Mouse (Mus musculus): Measurements from ENCODE around the gene Vav3. TPM values are rescaled to one million over a fixed set of nuclear protein-coding genes. Genes with fewer than 3 reads are reported as not detected.

The Vav3 gene
- 4.5 and 4.7 TPM in 2 replicates for polyA plus RNA-seq (2012; rRNA removed)

- DNase-seq (ENCODE audit: extremely low spot score in 1 of 2, low spot score in 1 of 2) = peak in 1 of 2 experiments; percentile 45
These were observed at the start of gene Vav3 for GRCm38 (mm10) chr3:109340274-109341070. Vav3 (plus strand) TSS chr3:109340653.

GRCm38 (mm10) chr3:109298857-109299256 lies 41.6 kb upstream of the Vav3 start:
- DNase-seq (ENCODE audit: extremely low spot score in 1 of 2, low spot score in 1 of 2) = no peak

GRCm38 (mm10) chr3:109299303-109300074 lies 41.0 kb upstream of the Vav3 start:
- no peak for DNase-seq (ENCODE audit: extremely low spot score in 1 of 2, low spot score in 1 of 2)

- no peak for DNase-seq (ENCODE audit: extremely low spot score in 1 of 2, low spot score in 1 of 2)
These were observed 38.4 kb upstream of the Vav3 start for GRCm38 (mm10) chr3:109302059-109302458.

- DNase-seq (ENCODE audit: extremely low spot score in 1 of 2, low spot score in 1 of 2) = peak; percentile 9 to 19
These were observed 33.0 kb upstream of the Vav3 start for GRCm38 (mm10) chr3:109307406-109307805.

GRCm38 (mm10) chr3:109308468-109308867 lies 32.0 kb upstream of the Vav3 start:
- no peak for DNase-seq (ENCODE audit: extremely low spot score in 1 of 2, low spot score in 1 of 2)

GRCm38 (mm10) chr3:109309317-109310265 lies 30.9 kb upstream of the Vav3 start:
- DNase-seq (ENCODE audit: extremely low spot score in 1 of 2, low spot score in 1 of 2) = no peak

- no peak for DNase-seq (ENCODE audit: extremely low spot score in 1 of 2, low spot score in 1 of 2)
These were observed 29.2 kb upstream of the Vav3 start for GRCm38 (mm10) chr3:109311172-109311824.

- no peak for DNase-seq (ENCODE audit: extremely low spot score in 1 of 2, low spot score in 1 of 2)
These were observed 28.6 kb upstream of the Vav3 start for GRCm38 (mm10) chr3:109311875-109312274.

- no peak for DNase-seq (ENCODE audit: extremely low spot score in 1 of 2, low spot score in 1 of 2)
These were observed 27.0 kb upstream of the Vav3 start for GRCm38 (mm10) chr3:109313501-109313900.

- DNase-seq (ENCODE audit: extremely low spot score in 1 of 2, low spot score in 1 of 2) = no peak
These were observed 18.2 kb upstream of the Vav3 start for GRCm38 (mm10) chr3:109322225-109322624.

- no peak for DNase-seq (ENCODE audit: extremely low spot score in 1 of 2, low spot score in 1 of 2)
These were observed 16.8 kb upstream of the Vav3 start for GRCm38 (mm10) chr3:109323447-109324300.

GRCm38 (mm10) chr3:109327128-109327527 lies 13.3 kb upstream of the Vav3 start:
- DNase-seq (ENCODE audit: extremely low spot score in 1 of 2, low spot score in 1 of 2) = no peak

GRCm38 (mm10) chr3:109332755-109333154 lies 7.7 kb upstream of the Vav3 start:
- no peak for DNase-seq (ENCODE audit: extremely low spot score in 1 of 2, low spot score in 1 of 2)

GRCm38 (mm10) chr3:109335470-109335869 lies 5.0 kb upstream of the Vav3 start:
- no peak for DNase-seq (ENCODE audit: extremely low spot score in 1 of 2, low spot score in 1 of 2)

GRCm38 (mm10) chr3:109339290-109339689 lies 1.2 kb upstream of the Vav3 start:
- DNase-seq (ENCODE audit: extremely low spot score in 1 of 2, low spot score in 1 of 2) = no peak

- DNase-seq (ENCODE audit: extremely low spot score in 1 of 2, low spot score in 1 of 2) = peak in 1 of 2 experiments; percentile 72
These were observed 546 bp upstream of the Vav3 start for GRCm38 (mm10) chr3:109339941-109340273.

GRCm38 (mm10) chr3:109341071-109341480 lies 623 bp downstream of the Vav3 start:
- DNase-seq (ENCODE audit: extremely low spot score in 1 of 2, low spot score in 1 of 2) = no peak

- DNase-seq (ENCODE audit: extremely low spot score in 1 of 2, low spot score in 1 of 2) = no peak
These were observed 1.2 kb downstream of the Vav3 start for GRCm38 (mm10) chr3:109341631-109342030.

All from frontal cortex, adult 2 months (tissue).